Mouse (Mus musculus) layer of hippocampus, postnatal 25 days (tissue): ENCODE measurements around the gene Gtpbp3. TPM values are rescaled to one million over a fixed set of nuclear protein-coding genes. Genes with fewer than 3 reads are reported as not detected.
A peak's percentile ranks its signal among the peaks of the same experiment; 100 is the strongest.

ENCODE experiments used
- DNase-seq, 2 experiments: peaks; one replicate each; pipeline ENCODE4 v3.0.0; 2022; ENCODE audit warnings: mixed read lengths in 2 of 2, low spot score in 1 of 2; ENCODE audit errors: extremely low spot score in 1 of 2
- total RNA-seq, 2 experiments: library from RNA; stranded (reverse); gene quantifications; 2 replicates each; pipeline ENCODE4 v1.2.3; 2021

Gene Gtpbp3
- total RNA-seq, 2 experiments from 2014 or later: 28.4 to 36.4 TPM

GRCm38 (mm10) chr8:71527162-71527870 is 39.4 kb downstream of the Gtpbp3 start:
- DNase-seq: no peak

GRCm38 (mm10) chr8:71528362-71529073 is 40.6 kb downstream of the Gtpbp3 start:
- DNase-seq: no peak

DNA sequence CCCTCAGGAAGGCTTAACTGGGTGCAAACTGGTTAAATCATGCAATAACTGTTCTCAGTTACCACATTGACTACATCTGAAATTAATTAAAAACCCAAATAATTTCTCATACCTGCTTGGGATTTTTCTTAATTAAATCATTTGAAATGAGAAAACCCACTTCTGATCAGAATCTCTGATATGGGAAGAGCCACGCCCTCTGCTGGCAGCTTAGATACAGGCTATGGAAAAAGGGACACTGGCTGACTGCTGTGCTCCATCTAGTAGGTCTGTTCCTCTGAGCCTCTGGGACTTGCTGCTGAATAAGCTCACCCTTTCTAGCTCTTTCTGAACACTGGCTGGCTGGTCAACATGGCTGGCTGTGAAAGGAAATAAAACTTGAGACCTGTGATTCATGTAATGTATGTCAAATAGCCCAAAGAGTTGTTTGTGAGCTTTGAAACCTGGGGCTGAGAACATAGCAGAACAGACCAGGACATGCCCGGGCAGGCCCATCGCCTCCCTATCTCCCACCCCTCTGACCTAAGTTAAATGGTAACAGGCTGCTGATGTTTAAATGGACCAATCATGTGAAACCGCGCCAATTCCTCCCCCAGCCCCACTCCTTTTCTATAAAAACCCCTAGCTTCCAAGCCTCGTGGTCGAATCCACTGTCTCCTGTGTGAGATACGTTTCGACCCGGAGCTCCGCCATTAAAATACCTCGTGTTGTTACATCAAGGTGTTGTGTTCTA is 43.0 kb downstream of the Gtpbp3 start:
- peak in 1 of 2 experiments; percentile 56 for DNase-seq

- no peak for DNase-seq
Observed at GRCm38 (mm10) chr8:71534263-71534810, 46.4 kb downstream of the Gtpbp3 start.

DNA sequence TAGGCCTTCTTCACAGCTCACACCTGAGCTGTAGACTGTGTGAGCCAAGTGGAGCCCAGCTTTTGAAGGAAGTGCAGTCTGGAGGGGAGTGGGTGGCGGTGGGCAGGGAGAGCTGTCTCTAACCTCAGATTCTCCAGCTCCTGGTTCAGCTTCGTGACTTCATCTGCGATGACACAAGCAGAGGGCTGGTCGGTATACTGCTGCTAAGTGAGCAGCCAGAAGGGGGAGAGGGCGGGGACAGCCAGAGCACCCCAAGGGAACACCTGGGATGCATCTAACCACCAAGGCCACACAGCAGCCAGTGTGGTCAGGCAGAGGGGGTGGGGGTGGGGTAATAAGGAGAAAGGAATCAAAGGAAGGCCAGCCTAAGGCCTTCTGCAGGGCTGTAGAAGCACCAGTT is 47.8 kb downstream of the Gtpbp3 start:
- DNase-seq: no peak

DNA sequence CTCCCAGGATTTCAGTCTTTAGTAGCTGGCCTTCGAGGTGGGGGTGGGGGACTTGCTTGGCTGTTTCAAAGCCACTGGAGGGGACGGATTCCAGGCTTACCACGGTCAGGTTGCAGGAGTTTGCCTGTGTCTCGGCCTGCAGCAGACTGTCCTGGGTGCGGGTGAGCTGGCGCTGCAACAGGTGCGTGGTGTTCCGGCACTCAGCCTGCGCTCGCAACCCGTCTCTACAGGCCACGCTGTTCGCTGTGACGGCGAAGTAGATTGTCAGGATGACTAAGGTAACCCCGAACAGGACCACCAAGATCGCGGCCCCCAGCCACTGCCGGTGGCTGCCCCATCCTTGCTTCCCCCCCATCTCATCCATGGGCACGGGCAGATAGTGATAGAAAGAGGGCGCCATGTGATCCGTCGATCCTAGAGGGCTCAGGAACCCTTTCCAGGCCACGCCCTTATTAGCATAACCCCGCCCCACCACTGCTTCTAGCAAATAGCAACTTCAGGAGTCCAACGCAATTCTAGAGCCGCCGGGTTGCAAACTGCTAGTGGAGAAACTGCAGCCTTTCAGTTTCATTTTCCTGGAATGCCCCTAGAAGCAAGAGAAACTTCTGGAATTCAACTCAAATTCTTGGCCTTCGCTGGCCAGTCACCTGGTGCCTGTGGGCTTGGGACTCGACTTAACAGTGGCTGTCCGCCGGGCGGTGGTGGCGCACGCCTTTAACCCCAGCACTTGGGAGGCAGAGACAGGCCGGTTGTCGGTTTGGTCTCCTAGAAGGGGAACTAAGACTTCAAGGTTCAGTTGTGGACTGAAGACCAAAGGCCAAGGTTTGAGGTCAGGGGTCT is 49.3 kb downstream of the Gtpbp3 start, which contains the start of gene Bst2:
Gene Bst2 (minus strand): TSS at position 429 of the 840 bp plus-strand sequence.
- DNase-seq: no peak

DNA sequence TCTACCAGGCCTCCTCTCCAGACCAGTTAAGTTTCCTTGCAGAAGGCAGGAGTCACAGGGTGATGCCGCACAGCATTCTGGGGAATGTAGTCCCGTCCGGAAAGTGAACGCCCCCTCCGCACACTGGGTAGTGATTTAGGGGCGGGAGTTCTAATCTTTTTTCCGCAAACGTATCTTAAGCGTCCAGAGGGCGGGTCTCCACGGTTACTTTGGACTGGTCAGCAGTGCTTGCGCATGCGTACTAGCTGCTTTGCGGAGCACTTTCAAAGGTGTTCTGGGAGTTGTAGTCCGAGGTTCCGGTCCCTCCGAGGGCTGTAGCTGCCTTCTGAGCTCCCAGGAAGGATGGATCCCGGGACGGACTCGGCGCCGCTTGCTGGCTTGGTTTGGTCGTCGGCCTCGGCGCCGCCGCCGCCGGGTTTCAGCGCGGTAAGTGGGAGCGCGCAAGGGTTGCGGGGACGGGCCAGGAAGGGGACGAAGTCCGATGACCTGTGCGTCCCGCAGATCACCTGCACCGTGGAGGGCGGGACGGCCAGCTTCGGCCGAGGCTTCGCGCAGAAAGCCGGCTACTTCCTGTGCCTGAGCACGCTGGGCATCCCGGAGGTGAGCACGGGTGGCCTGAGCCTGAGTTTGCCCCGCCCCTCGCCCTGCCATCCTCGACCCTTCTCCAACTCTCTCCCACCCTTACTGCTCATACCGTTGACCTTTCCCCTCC is 54.9 kb downstream of the Gtpbp3 start, which contains the start of gene Mvb12a:
Gene Mvb12a (plus strand): TSS at position 291 of the 712 bp plus-strand sequence.
- DNase-seq: peak; percentile 77 to 81

GRCm38 (mm10) chr8:71543755-71544154 is 55.9 kb downstream of the Gtpbp3 start:
- no peak for DNase-seq

GRCm38 (mm10) chr8:71545053-71545452 is 57.1 kb downstream of the Gtpbp3 start:
- no peak for DNase-seq

DNA sequence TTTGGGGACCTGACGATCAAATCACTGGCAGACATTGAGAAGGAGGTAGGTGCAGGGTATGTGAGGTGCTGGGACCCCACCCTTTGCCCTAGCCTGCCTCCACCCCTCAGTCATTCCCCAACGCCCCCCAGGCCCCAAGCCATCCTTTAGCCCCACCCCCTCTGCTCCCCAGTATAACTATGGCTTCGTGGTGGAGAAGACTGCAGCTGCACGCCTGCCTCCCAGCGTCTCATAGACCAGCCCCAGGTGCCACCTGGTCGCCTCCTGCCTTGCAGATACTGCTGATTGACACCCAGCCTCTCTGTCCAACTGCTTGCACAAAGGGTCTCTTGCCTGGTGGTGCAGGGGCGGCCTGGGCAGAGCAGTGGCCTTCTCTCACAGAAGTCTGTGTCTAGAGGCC is 59.7 kb downstream of the Gtpbp3 start:
- DNase-seq: no peak

Other genes with a start within 250 kb of the Gtpbp3 start
- 10 to 100 TPM; 26.8 to 35.6 TPM for gene Myo9b, start 215.4 kb upstream of the Gtpbp3 start, total RNA-seq
- 10 to 100 TPM; 13.2 TPM for gene Haus8, start 215.2 kb upstream of the Gtpbp3 start, total RNA-seq
- gene Use1, start 121.3 kb upstream of the Gtpbp3 start, total RNA-seq: 100 to 1,000 TPM; 113 TPM
- 10 to 100 TPM; 15.3 to 18.5 TPM for gene Ocel1, start 116.8 kb upstream of the Gtpbp3 start, total RNA-seq
- 10 to 100 TPM; 43.0 to 44.1 TPM for gene Nr2f6, start 106.1 kb upstream of the Gtpbp3 start, total RNA-seq
- gene Ushbp1, start 92.3 kb upstream of the Gtpbp3 start, total RNA-seq: 1 to 10 TPM; 3.6 to 4.4 TPM
- 10 to 100 TPM; 98.0 to 99.3 TPM for gene Babam1, start 91.2 kb upstream of the Gtpbp3 start, total RNA-seq
- gene Ankle1, start 82.1 kb upstream of the Gtpbp3 start, total RNA-seq: under 1 TPM; 0.31 to 0.47 TPM
- 100 to 1,000 TPM; 235 to 284 TPM for gene Abhd8, start 24.4 kb upstream of the Gtpbp3 start, total RNA-seq
- 10 to 100 TPM; 49.9 to 54.7 TPM for gene Mrpl34, start 23.1 kb upstream of the Gtpbp3 start, total RNA-seq
- gene Dda1, start 18.9 kb upstream of the Gtpbp3 start, total RNA-seq: 10 to 100 TPM; 95.6 to 97.2 TPM
- gene Ano8, start 2.1 kb upstream of the Gtpbp3 start, total RNA-seq: 10 to 100 TPM; 53.5 to 58.0 TPM
- gene Plvap, start 23.6 kb downstream of the Gtpbp3 start, total RNA-seq: 1 to 10 TPM; 6.1 to 6.7 TPM
- gene Ccdc194, start 37.6 kb downstream of the Gtpbp3 start, total RNA-seq: not detected
- gene Bst2, start 49.4 kb downstream of the Gtpbp3 start, total RNA-seq: 1 to 10 TPM; 3.0 to 4.1 TPM
- gene Mvb12a, start 54.8 kb downstream of the Gtpbp3 start, total RNA-seq: 10 to 100 TPM; 30.9 to 33.6 TPM
- gene Tmem221, start 70.8 kb downstream of the Gtpbp3 start, total RNA-seq: not detected
- gene Nxnl1, start 78.5 kb downstream of the Gtpbp3 start, total RNA-seq: not detected
- gene Slc27a1, start 80.8 kb downstream of the Gtpbp3 start, total RNA-seq: 100 to 1,000 TPM; 107 to 128 TPM
- gene Pgls, start 104.1 kb downstream of the Gtpbp3 start, total RNA-seq: 10 to 100 TPM; 36.3 to 38.9 TPM
- gene Fam129c, start 109.5 kb downstream of the Gtpbp3 start, total RNA-seq: 1 to 10 TPM; 2.7 to 4.3 TPM
- 10 to 100 TPM; 56.7 to 58.7 TPM for gene Colgalt1, start 122.9 kb downstream of the Gtpbp3 start, total RNA-seq
- 100 to 1,000 TPM; 235 to 291 TPM for gene Unc13a, start 183.7 kb downstream of the Gtpbp3 start, total RNA-seq
- 1 to 10 TPM; 4.9 to 5.6 TPM for gene Jak3, start 188.2 kb downstream of the Gtpbp3 start, total RNA-seq
- gene Insl3, start 201.1 kb downstream of the Gtpbp3 start, total RNA-seq: 1 to 10 TPM in 1 of 2 experiments, under 1 TPM in 1; 0.98 to 3.3 TPM
- gene B3gnt3, start 213.7 kb downstream of the Gtpbp3 start, total RNA-seq: under 1 TPM; 0.42 to 0.47 TPM
- gene Fcho1, start 237.6 kb downstream of the Gtpbp3 start, total RNA-seq: 100 to 1,000 TPM in 1 of 2 experiments, 10 to 100 TPM in 1; 88.0 to 106 TPM